Mouse (Mus musculus) midbrain, embryonic 14.5 days (tissue): ENCODE measurements around the gene 2310022A10Rik. TPM values are rescaled to one million over a fixed set of nuclear protein-coding genes. Genes with fewer than 3 reads are reported as not detected.

ENCODE experiments used
- ATAC-seq: fragments of 200-750 bp; cut with Nextera tagmentation; 2 replicates; pipeline ENCODE4 v1.8.0; 2017; ENCODE audit warnings: moderate number of reproducible peaks, moderate library complexity; ENCODE audit not compliant: low FRiP score, low TSS enrichment
- DNase-seq: peaks from one replicate; pipeline ENCODE4 v3.0.0-alpha.2; 2015
- H3K27ac ChIP-seq: fragments of 300-500 bp; sonication (generic); replicated peaks from 2 replicates; pipeline ENCODE4 v1.5.1; 2014; ENCODE audit warnings: mild to moderate bottlenecking, low read depth, low read length, moderate library complexity
- H3K27me3 ChIP-seq: fragments of 300-500 bp; sonication (generic); 2 replicates; pipeline ENCODE4 v1.6.1; 2014; ENCODE audit warnings: low read length, control low read depth, mixed read lengths; ENCODE audit not compliant: control insufficient read depth, insufficient read depth
- H3K36me3 ChIP-seq: fragments of 300-500 bp; sonication (generic); 2 replicates; pipeline ENCODE4 v1.6.1; 2014; ENCODE audit warnings: low read length, control low read depth; ENCODE audit not compliant: control insufficient read depth, insufficient read depth
- H3K4me1 ChIP-seq: fragments of 300-500 bp; sonication (generic); 2 replicates; pipeline ENCODE4 v1.6.1; 2014; ENCODE audit warnings: mild to moderate bottlenecking, antibody characterized with exemption, low read length, control low read depth; ENCODE audit not compliant: control insufficient read depth, insufficient read depth
- H3K4me2 ChIP-seq: fragments of 300-500 bp; sonication (generic); 2 replicates; pipeline ENCODE4 v1.6.1; 2014; ENCODE audit warnings: mild to moderate bottlenecking, low read length, moderate library complexity
- H3K4me3 ChIP-seq: fragments of 300-500 bp; sonication (generic); replicated peaks from 2 replicates; pipeline ENCODE4 v1.5.1; 2014; ENCODE audit warnings: low read depth, low read length
- H3K9ac ChIP-seq: fragments of 300-500 bp; sonication (generic); replicated peaks from 2 replicates; pipeline ENCODE4 v1.6.1; 2014; ENCODE audit warnings: mild to moderate bottlenecking, low read length, moderate library complexity
- H3K9me3 ChIP-seq: fragments of 300-500 bp; sonication (generic); 2 replicates; pipeline ENCODE4 v1.6.1; 2016; ENCODE audit warnings: low read length, control low read depth, mixed read lengths; ENCODE audit not compliant: control insufficient read depth
- WGBS: fragments of 180-500 bp; shearing (Covaris S2); extraction: QIAGEN DNeasy Blood & Tissue Kit; methylation state at CpG from one replicate; pipeline ENCODE4 v1.1.7; 2014; 5-methylcytosine and 5-hydroxymethylcytosine counted together
- polyA plus RNA-seq: library from polyadenylated mRNA; unstranded; fragments of >200 nt; fragmentation: Nextera tagmentation; extraction: Ambion mirVana; gene quantifications from 2 replicates; pipeline ENCODE4 v1.2.1, GENCODE M21; 2014

The 2310022A10Rik gene
- polyA plus RNA-seq, 1 experiment from 2014 or later, result 26.3 TPM

GRCm38 (mm10) chr7:27520599-27520998 is 32.4 kb upstream of the 2310022A10Rik start:
- Histone ChIP-seq H3K36me3 (no peaks in the 10 kb centered on the region), H3K27ac (no peak overlapping the region), H3K9ac (no peak overlapping the region), H3K4me3 (no peak overlapping the region), H3K9me3 (no peaks in the 10 kb centered on the region), H3K4me1 (no peaks in the 10 kb centered on the region), H3K4me2 (no peak overlapping the region), H3K27me3 (no peaks in the 10 kb centered on the region)
- WGBS, result 93% methylated on average over 1 of the region's 1 CpGs
- DNase-seq (no peak), ATAC-seq (no peak)

GRCm38 (mm10) chr7:27522967-27523366 is 30.1 kb upstream of the 2310022A10Rik start, which contains the start of gene Hipk4:
Gene Hipk4, plus strand, starts transcription at chr7:27523267.
- Histone ChIP-seq H3K36me3 (no peaks in the 10 kb centered on the region), H3K27ac (no peak within 1 kb of the TSS), H3K4me2 (no peak within 1 kb of the TSS), H3K9ac (no peak within 1 kb of the TSS), H3K27me3 (no peaks in the 10 kb centered on the region), H3K9me3 (no peaks in the 10 kb centered on the region), H3K4me3 (no peak within 1 kb of the TSS), H3K4me1 (no peaks in the 10 kb centered on the region)
- no peak for DNase-seq
- ATAC-seq, result no peak
- WGBS, result 55% methylated on average over 5 of the region's 5 CpGs

GRCm38 (mm10) chr7:27523805-27524204 is 29.2 kb upstream of the 2310022A10Rik start:
- 97% methylated on average over 13 of the region's 13 CpGs for WGBS

GRCm38 (mm10) chr7:27526039-27526827 is 26.8 kb upstream of the 2310022A10Rik start:
- Histone ChIP-seq H3K4me2 (no peak overlapping the region), H3K9me3 (no peaks in the 10 kb centered on the region), H3K27me3 (no peaks in the 10 kb centered on the region), H3K4me3 (no peak overlapping the region), H3K36me3 (peaks cover 12% of the 10 kb centered on the region; the same call in 1 of the 2 replicates), H3K27ac (no peak overlapping the region), H3K9ac (no peak overlapping the region), H3K4me1 (no peaks in the 10 kb centered on the region)
- DNase-seq, result peak; percentile 95
- 26% methylated on average over 10 of the region's 10 CpGs for WGBS
- ATAC-seq, result peak; percentile 47; the same call in 1 of the 2 replicates

More at GRCm38 (mm10) chr7:27523805-27524204, 29.2 kb upstream of the 2310022A10Rik start:
- H3K4me1 ChIP-seq, result no peaks in the 10 kb centered on the region
- no peak overlapping the region for H3K9ac ChIP-seq
- H3K27ac ChIP-seq, result no peak overlapping the region
- H3K4me2 ChIP-seq, result no peak overlapping the region
- H3K27me3 ChIP-seq, result no peaks in the 10 kb centered on the region
- H3K4me3 ChIP-seq, result no peak overlapping the region
- no peaks in the 10 kb centered on the region for H3K36me3 ChIP-seq
- DNase-seq (no peak), ATAC-seq (no peak)
- no peaks in the 10 kb centered on the region for H3K9me3 ChIP-seq

- Histone ChIP-seq H3K9me3 (no peaks in the 10 kb centered on the region), H3K27me3 (no peaks in the 10 kb centered on the region), H3K27ac (no peak overlapping the region), H3K36me3 (peaks cover 37% of the 10 kb centered on the region), H3K9ac (no peak overlapping the region), H3K4me2 (no peak overlapping the region), H3K4me1 (no peaks in the 10 kb centered on the region), H3K4me3 (no peak overlapping the region)
- ATAC-seq (no peak), DNase-seq (no peak)
- 85% methylated on average over 21 of the region's 21 CpGs for WGBS
Observed at GRCm38 (mm10) chr7:27529070-27529469, 24.0 kb upstream of the 2310022A10Rik start.

GRCm38 (mm10) chr7:27530937-27531336 is 22.1 kb upstream of the 2310022A10Rik start:
- Histone ChIP-seq H3K27ac (no peak overlapping the region), H3K9ac (no peak overlapping the region), H3K9me3 (no peaks in the 10 kb centered on the region), H3K4me2 (no peak overlapping the region), H3K4me3 (no peak overlapping the region), H3K4me1 (no peaks in the 10 kb centered on the region), H3K36me3 (peaks cover 53% of the 10 kb centered on the region), H3K27me3 (no peaks in the 10 kb centered on the region)
- DNase-seq (no peak), ATAC-seq (no peak)
- 73% methylated on average over 3 of the region's 3 CpGs for WGBS

- WGBS, result 92% methylated on average over 10 of the region's 10 CpGs
- DNase-seq (no peak), ATAC-seq (no peak)
- H3K9ac ChIP-seq, result no peak overlapping the region
- no peaks in the 10 kb centered on the region for H3K27me3 ChIP-seq
- H3K4me2 ChIP-seq, result no peak overlapping the region
- no peak overlapping the region for H3K4me3 ChIP-seq
- H3K4me1 ChIP-seq, result no peaks in the 10 kb centered on the region
- peaks cover 61% of the 10 kb centered on the region for H3K36me3 ChIP-seq
- H3K9me3 ChIP-seq, result no peaks in the 10 kb centered on the region
- H3K27ac ChIP-seq, result no peak overlapping the region
Observed at GRCm38 (mm10) chr7:27531707-27532106, 21.3 kb upstream of the 2310022A10Rik start.

GRCm38 (mm10) chr7:27532480-27533050 is 20.5 kb upstream of the 2310022A10Rik start:
- no peak overlapping the region for H3K9ac ChIP-seq
- no peak overlapping the region for H3K4me2 ChIP-seq
- H3K36me3 ChIP-seq, result peaks cover 69% of the 10 kb centered on the region
- ATAC-seq (no peak), DNase-seq (no peak)
- no peaks in the 10 kb centered on the region for H3K9me3 ChIP-seq
- no peaks in the 10 kb centered on the region for H3K4me1 ChIP-seq
- 89% methylated on average over 9 of the region's 9 CpGs for WGBS
- no peaks in the 10 kb centered on the region for H3K27me3 ChIP-seq
- H3K4me3 ChIP-seq, result no peak overlapping the region
- no peak overlapping the region for H3K27ac ChIP-seq

GRCm38 (mm10) chr7:27535386-27535785 is 17.6 kb upstream of the 2310022A10Rik start:
- Histone ChIP-seq H3K9me3 (no peaks in the 10 kb centered on the region), H3K27ac (no peak overlapping the region), H3K4me1 (no peaks in the 10 kb centered on the region), H3K4me2 (no peak overlapping the region), H3K27me3 (no peaks in the 10 kb centered on the region), H3K4me3 (no peak overlapping the region), H3K36me3 (peaks cover 82% of the 10 kb centered on the region), H3K9ac (no peak overlapping the region)
- DNase-seq, result no peak
- WGBS, result 90% methylated on average over 2 of the region's 2 CpGs
- ATAC-seq, result no peak
